Mouse (Mus musculus): ENCODE results near the gene Tgm7.
"Not testable (repeated sequence)": the region's sequence is repeated elsewhere in the genome, so short reads cannot be mapped to it uniquely, and the experiment has no call there.

Tgm7 gene

DNA sequence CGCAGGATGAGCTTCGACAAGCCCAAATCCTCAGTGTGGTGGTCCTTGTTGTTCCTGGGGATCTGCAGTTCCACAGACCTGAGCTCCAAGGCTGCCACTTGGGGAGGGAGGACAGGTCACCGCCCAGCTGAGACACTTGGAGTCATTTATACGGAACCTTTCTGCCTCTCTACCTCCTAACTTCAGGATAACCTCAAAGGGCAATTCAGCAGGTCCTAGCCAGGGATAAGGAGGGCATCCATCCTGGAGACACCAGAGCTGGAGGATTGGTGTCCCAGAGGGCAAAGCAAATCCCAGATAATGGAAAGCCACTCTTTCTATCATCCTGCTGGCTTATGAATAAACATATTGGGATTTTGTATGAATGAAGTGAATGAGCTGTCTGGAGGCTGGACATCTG is at the start of gene Tgm7:
Gene Tgm7, minus strand, starts transcription at position 101 of the 400 bp plus-strand sequence.
- no peak for DNase-seq (ENCODE audit: low spot score)

- DNase-seq (ENCODE audit: low spot score), result no peak
Measured at GRCm38 (mm10) chr2:121153100-121153499, 43.5 kb upstream of the Tgm7 start.

- no peak for DNase-seq (ENCODE audit: low spot score)
Measured at GRCm38 (mm10) chr2:121149679-121150078, 40.1 kb upstream of the Tgm7 start.

- DNase-seq (ENCODE audit: low spot score), result no peak
Measured at GRCm38 (mm10) chr2:121142415-121142814, 32.8 kb upstream of the Tgm7 start.

DNA sequence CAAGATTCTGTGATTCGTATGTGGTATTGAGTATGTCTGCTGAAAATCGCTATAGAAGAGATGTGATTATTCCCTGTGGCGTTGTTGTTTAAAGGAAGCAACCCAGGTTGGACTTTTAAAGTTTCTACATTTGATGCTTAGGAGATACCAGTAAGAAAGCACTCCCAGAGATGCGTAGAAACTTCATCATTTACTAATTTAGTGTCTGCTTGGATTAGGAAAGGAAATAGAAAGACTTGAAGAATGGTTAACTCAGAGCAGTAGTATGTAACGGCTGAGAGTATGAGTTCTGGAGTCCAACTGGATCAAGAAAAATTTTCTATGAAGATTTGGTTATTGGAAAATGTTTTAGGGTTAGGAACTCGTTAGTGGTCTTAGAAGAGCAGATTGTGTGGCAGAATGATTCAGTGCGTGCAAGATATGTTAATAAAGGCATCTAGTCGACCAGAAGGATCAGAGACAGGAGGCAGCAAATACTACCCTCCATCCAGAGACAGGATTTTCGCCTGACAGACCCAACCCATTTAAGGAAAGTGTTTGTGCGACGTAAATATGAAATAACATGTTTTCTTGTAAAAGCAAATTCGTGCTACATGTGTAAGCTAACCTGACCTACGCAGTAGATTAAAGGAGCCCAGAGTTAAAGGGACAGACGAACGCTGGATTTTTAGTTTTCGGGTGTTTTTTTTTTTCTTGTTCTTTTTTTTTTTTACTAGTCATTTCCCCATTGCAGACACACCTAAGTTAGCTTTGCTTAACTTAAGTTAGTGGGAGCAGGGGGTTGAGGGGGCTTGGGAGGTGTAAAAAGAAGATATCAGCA is 31.8 kb upstream of the Tgm7 start:
- no peak for DNase-seq (ENCODE audit: low spot score)

GRCm38 (mm10) chr2:121140018-121140882 is 30.7 kb upstream of the Tgm7 start, which contains the start of the genes Adal and Lcmt2:
Adal (plus strand) TSS chr2:121140428.
Lcmt2 (minus strand) TSS chr2:121140653.
- DNase-seq (ENCODE audit: low spot score), result peak; percentile 89

- peak; percentile 22 for DNase-seq (ENCODE audit: low spot score)
Measured at GRCm38 (mm10) chr2:121139266-121140017, 29.8 kb upstream of the Tgm7 start.

GRCm38 (mm10) chr2:121137371-121137770 is 27.8 kb upstream of the Tgm7 start:
- no peak for DNase-seq (ENCODE audit: low spot score)

DNA sequence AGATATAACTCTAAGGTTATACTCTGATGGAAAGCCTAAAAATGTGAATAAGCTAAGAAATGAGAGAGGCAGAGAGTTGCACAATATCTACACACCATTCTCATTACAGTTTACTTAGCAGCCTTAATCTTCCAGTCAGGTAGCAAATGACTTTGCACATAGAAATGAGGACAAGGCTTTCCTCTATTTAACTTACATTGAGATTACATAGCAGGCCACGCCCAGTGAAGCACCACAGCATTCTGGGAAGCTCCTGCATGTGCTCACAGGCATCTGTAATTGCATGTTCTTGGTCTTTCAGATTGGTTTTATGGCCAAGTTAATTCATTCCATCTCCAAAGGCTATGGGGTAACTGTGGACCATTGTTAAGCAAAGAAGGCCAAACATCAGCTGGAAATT is 23.2 kb upstream of the Tgm7 start:
- DNase-seq (ENCODE audit: low spot score), result no peak

DNA sequence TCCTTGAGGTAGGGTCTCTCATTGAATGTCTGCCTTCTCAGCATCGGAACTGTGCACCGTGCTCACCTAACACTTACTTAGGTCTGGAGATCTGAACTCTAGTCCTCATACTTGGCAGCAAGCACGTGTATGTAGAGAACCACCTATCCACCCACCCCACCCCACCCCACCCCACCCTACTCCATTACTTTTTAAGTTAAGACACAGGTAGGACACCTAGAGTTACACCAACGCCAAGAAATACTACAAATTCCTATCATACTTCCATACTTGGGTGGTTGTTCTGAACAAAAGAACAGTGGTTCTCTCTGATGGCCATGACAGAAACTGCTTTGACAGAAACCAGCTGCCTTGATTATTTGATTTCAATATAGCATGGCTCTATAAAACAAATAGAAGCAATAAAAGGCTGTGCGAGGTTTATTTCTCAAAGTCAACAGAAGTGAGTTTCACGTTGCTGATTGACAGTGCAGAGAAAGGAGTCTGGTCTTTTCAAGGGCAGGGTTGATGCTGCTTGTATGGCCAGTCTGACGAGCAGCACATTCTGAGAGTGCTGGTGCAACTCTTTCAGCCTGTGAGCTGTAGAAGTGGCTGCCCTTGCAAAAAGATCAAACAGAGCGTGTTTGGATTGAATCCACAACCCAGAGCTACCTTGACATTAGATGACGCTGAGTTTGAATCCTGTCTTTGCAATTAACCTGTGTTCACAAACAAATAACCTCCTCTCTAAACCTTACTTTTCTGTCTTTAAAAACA is 19.4 kb upstream of the Tgm7 start:
- DNase-seq (ENCODE audit: low spot score), result no peak

DNA sequence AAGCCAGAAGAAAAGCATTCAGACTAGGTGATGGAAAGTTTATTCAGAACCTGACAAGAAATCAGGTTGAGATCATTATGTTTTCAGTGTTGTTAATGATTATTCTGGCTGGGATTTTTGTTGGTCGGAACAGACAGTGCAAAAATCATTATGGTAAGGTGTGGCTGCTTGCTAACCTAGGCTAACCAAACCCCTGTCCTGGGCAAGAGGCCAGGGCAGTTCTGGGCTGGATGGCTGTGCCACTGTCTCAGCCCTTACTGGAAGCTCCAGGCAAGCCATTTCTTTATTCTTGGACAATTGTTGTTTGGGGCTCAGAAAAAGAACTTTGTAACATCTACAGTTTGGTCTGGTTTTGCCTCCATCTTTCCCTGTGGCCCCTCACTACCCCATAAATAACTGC is 17.9 kb upstream of the Tgm7 start:
- DNase-seq (ENCODE audit: low spot score), result no peak

- not testable (repeated sequence) for DNase-seq (ENCODE audit: low spot score)
Measured at GRCm38 (mm10) chr2:121126302-121126701, 16.7 kb upstream of the Tgm7 start.

GRCm38 (mm10) chr2:121119260-121119659 is 9.7 kb upstream of the Tgm7 start:
- no peak for DNase-seq (ENCODE audit: low spot score)

DNA sequence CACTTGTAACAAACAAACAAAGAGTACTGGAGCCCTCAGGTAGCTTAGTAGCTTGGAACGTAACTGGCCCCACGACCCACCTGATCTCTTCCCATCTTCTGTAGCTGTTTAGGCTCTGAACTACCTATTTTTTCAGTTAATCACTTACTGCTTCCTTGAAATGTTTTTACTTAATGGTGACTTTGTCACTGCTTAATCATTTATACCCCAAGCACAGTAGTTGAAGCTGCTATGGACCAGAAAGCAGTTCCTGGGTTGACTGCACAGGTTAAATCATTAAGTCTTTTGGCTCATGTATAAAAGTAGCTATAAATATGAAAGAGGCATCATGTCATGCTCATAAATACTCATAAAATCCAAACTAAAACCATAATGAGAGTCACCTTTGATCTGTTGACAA is 5.8 kb upstream of the Tgm7 start:
- DNase-seq (ENCODE audit: low spot score), result no peak

- no peak for DNase-seq (ENCODE audit: low spot score)
Measured at GRCm38 (mm10) chr2:121105940-121106339, 3.7 kb downstream of the Tgm7 start.

GRCm38 (mm10) chr2:121102051-121102450 is 7.5 kb downstream of the Tgm7 start:
- DNase-seq (ENCODE audit: low spot score), result peak; percentile 74

GRCm38 (mm10) chr2:121089751-121090150 is 19.8 kb downstream of the Tgm7 start:
- DNase-seq (ENCODE audit: low spot score), result no peak

GRCm38 (mm10) chr2:121088507-121088906 is 21.1 kb downstream of the Tgm7 start:
- DNase-seq (ENCODE audit: low spot score), result no peak

GRCm38 (mm10) chr2:121085480-121086185 is 24.0 kb downstream of the Tgm7 start, which contains the start of gene Tgm5:
Tgm5 (minus strand) TSS chr2:121085841.
- DNase-seq (ENCODE audit: low spot score), result no peak

DNA sequence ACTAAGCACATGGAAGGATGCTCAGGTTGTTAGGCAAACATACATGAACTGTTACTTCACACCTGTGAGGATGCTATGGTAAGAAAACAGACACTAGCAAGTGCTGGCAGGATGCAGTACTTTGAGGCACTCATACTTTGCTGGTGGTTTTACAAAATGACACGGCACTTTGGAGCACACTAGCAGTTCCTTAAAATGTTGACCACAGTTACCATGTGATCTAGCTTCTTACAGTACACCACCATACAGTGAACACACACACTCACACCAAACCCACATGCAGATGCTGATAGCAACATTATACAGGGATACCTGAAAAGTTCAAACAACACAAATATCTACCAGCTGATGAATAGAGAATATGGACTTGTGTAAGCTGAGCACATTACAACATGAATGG is 27.0 kb downstream of the Tgm7 start:
- no peak for DNase-seq (ENCODE audit: low spot score)

GRCm38 (mm10) chr2:121074747-121075146 is 34.8 kb downstream of the Tgm7 start:
- no peak for DNase-seq (ENCODE audit: low spot score)
